Mouse (Mus musculus) midbrain, postnatal 0 days (tissue): ENCODE data around the gene Dcaf15. TPM values are rescaled to one million over a fixed set of nuclear protein-coding genes. Genes with fewer than 3 reads are reported as not detected.

Experiments used
- ATAC-seq: fragments of 200-750 bp; cut with Nextera tagmentation; 2 replicates; pipeline ENCODE4 v1.8.0; 2017; ENCODE audit warnings: moderate number of reproducible peaks, mild to moderate bottlenecking, moderate TSS enrichment, moderate library complexity; ENCODE audit not compliant: low FRiP score
- DNase-seq: peaks from one replicate; pipeline ENCODE4 v3.0.0-alpha.2; 2015; ENCODE audit warnings: low spot score
- H3K27ac ChIP-seq: fragments of 300-500 bp; sonication (generic); 2 replicates; pipeline ENCODE4 v1.5.1; 2014; ENCODE audit warnings: low read depth, mild to moderate bottlenecking, low read length, mixed read lengths
- H3K27me3 ChIP-seq: fragments of 300-500 bp; sonication (generic); 2 replicates; pipeline ENCODE4 v1.6.1; 2014; ENCODE audit warnings: low read length, control low read depth, mixed read lengths; ENCODE audit not compliant: insufficient read depth
- H3K36me3 ChIP-seq: fragments of 300-500 bp; sonication (generic); 2 replicates; pipeline ENCODE4 v1.6.1; 2014; ENCODE audit warnings: low read length, control low read depth, mixed read lengths; ENCODE audit not compliant: insufficient read depth
- H3K4me1 ChIP-seq: fragments of 300-500 bp; sonication (generic); 2 replicates; pipeline ENCODE4 v1.6.1; 2014; ENCODE audit warnings: mild to moderate bottlenecking, control low read depth, antibody characterized with exemption, low read length, mixed read lengths; ENCODE audit not compliant: insufficient read depth
- H3K4me2 ChIP-seq: fragments of 300-500 bp; sonication (generic); 2 replicates; pipeline ENCODE4 v1.6.1; 2014; ENCODE audit warnings: low read depth, mild to moderate bottlenecking, low read length, mixed read lengths; ENCODE audit not compliant: poor library complexity, severe bottlenecking
- H3K4me3 ChIP-seq: fragments of 300-500 bp; sonication (generic); 2 replicates; pipeline ENCODE4 v1.5.1; 2014; ENCODE audit warnings: low read depth, mild to moderate bottlenecking, low read length, moderate library complexity
- H3K9ac ChIP-seq: fragments of 300-500 bp; sonication (generic); replicated peaks from 2 replicates; pipeline ENCODE4 v1.6.1; 2014; ENCODE audit warnings: mild to moderate bottlenecking, low read length, moderate library complexity, mixed read lengths; ENCODE audit not compliant: poor library complexity, severe bottlenecking
- H3K9me3 ChIP-seq: fragments of 300-500 bp; sonication (generic); 2 replicates; pipeline ENCODE4 v1.6.1; 2016; ENCODE audit warnings: low read length, control low read depth
- CTCF ChIP-seq: IDR thresholded peaks from 2 replicates; pipeline ENCODE4 v1.5.1; 2016; ENCODE audit warnings: antibody characterized with exemption, mild to moderate bottlenecking
- WGBS: fragments of 180-500 bp; shearing (Covaris S2); extraction: QIAGEN DNeasy Blood & Tissue Kit; methylation state at CpG from one replicate; pipeline ENCODE4 v1.1.7; 2014; 5-methylcytosine and 5-hydroxymethylcytosine counted together
- polyA plus RNA-seq: library from polyadenylated mRNA; unstranded; fragments of >200 nt; fragmentation: Nextera tagmentation; extraction: Ambion mirVana; gene quantifications from 2 replicates; pipeline ENCODE4 v1.2.1, GENCODE M21; 2015
- total RNA-seq: library from RNA; depleted of rRNA; stranded (reverse); fragments of >200 nt; gene quantifications from 2 replicates; pipeline ENCODE4 v1.2.3, GENCODE M21; 2014

Gene Dcaf15
- total and polyA plus RNA-seq, 2 experiments from 2014 or later: 21.7 to 67.6 TPM

GRCm38 (mm10) chr8:84105676-84106075 is 1.1 kb upstream of the Dcaf15 start:
- ATAC-seq: no peak
- Histone ChIP-seq H3K4me1 (peaks cover 12% of the 10 kb centered on the region), H3K27ac (peak overlapping the region; percentile 88), H3K9me3 (no peaks in the 10 kb centered on the region), H3K4me2 (no peak overlapping the region), H3K4me3 (no peak overlapping the region), H3K36me3 (peaks cover 10% of the 10 kb centered on the region), H3K9ac (no peak overlapping the region), H3K27me3 (no peaks in the 10 kb centered on the region)
- no peak for TF ChIP-seq CTCF
- WGBS: 84% methylated on average over 2 of the region's 2 CpGs
- DNase-seq: no peak

- Histone ChIP-seq H3K9ac (peak overlapping the region; percentile 79), H3K27ac (peak overlapping the region; percentile 90), H3K4me3 (peak overlapping the region; percentile 60), H3K36me3 (peaks cover 10% of the 10 kb centered on the region), H3K9me3 (no peaks in the 10 kb centered on the region), H3K4me2 (peak overlapping the region; percentile 73), H3K27me3 (no peaks in the 10 kb centered on the region), H3K4me1 (peaks cover 12% of the 10 kb centered on the region)
- DNase-seq (peak; percentile 85), ATAC-seq (peak; percentile 83)
- 0% methylated on average over 18 of the region's 29 CpGs for WGBS
- peak; percentile 60 for TF ChIP-seq CTCF
Observed at GRCm38 (mm10) chr8:84104221-84104620, 347 bp downstream of the Dcaf15 start.

GRCm38 (mm10) chr8:84103601-84104000 is 967 bp downstream of the Dcaf15 start:
- no peak for TF ChIP-seq CTCF
- Histone ChIP-seq H3K4me2 (peak overlapping the region; percentile 73), H3K9me3 (no peaks in the 10 kb centered on the region), H3K27me3 (no peaks in the 10 kb centered on the region), H3K36me3 (peaks cover 15% of the 10 kb centered on the region), H3K9ac (peak overlapping the region; percentile 79), H3K27ac (peak overlapping the region; percentile 90), H3K4me3 (peak overlapping the region; percentile 60), H3K4me1 (peaks cover 12% of the 10 kb centered on the region)
- peak; percentile 40 for DNase-seq
- WGBS: 38% methylated on average over 3 of the region's 3 CpGs
- no peak for ATAC-seq

DNA sequence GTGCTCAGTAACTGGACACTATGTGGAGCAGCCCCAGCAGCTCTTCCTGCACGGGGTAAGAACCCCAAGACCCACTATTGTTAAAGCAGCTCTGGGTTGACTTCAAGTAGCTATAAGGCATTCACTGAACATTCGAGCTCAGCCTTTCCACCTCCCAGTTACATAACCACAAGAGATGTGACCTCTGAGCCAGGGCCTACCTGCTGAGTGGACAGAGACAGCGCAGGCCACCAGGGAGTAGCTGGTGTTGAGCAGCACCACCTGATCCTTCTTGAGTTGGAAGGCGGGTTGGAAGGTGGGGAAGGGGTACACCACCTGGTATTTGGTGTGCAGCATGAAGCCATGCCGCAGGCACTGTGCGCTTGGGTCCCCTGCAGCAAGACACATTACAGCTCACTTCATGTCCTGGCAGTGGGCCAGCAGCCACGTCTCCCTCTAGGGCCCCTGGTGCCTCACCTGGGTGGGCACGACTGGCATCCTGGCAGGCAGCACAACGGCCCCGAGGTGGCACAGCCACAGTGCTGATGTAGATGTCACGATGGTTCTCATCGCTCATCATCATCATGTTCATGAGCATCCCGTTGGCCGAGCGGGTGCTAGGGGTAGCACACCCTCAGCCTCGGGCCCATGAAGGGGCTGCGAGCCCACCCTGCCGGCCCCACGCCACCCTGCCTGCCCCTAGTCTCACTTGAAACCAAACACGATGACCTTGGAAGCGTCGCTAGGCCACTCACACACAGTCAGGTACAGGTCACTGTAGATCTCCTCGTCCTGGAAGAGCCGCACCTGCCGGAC is 2.9 kb downstream of the Dcaf15 start:
- H3K27me3 ChIP-seq: no peaks in the 10 kb centered on the region
- H3K36me3 ChIP-seq: peaks cover 33% of the 10 kb centered on the region
- no peaks in the 10 kb centered on the region for H3K9me3 ChIP-seq
- H3K9ac ChIP-seq: no peak overlapping the region
- no peak overlapping the region for H3K4me3 ChIP-seq
- peaks cover 12% of the 10 kb centered on the region for H3K4me1 ChIP-seq
- DNase-seq (no peak), ATAC-seq (no peak)
- WGBS: 91% methylated on average over 25 of the region's 25 CpGs
- no peak for TF ChIP-seq CTCF
- no peak overlapping the region for H3K4me2 ChIP-seq
- H3K27ac ChIP-seq: no peak overlapping the region

DNA sequence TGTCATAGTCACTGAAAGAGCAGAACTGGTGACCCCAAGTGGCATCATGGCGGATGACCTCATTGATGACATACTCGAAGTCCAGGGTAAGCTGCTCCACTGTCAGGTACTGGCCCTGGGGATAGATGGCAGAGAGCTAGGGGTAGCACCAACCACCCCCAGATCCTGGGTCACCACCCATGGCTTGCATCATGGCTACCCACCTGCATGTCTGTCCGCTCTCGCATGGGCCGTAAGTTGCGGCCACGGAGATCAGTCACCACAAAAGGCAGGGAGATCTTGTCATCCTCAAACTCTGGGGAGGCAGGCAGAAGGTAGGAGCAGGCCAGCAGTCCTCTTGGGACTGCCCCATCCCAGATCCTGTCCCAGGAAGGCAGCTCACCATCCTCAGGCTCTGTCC is 6.2 kb downstream of the Dcaf15 start:
- Histone ChIP-seq H3K4me2 (no peak overlapping the region), H3K27ac (no peak overlapping the region), H3K4me3 (no peak overlapping the region), H3K4me1 (peaks cover 8% of the 10 kb centered on the region), H3K9me3 (no peaks in the 10 kb centered on the region), H3K36me3 (peaks cover 60% of the 10 kb centered on the region), H3K27me3 (no peaks in the 10 kb centered on the region), H3K9ac (no peak overlapping the region)
- WGBS: 95% methylated on average over 7 of the region's 7 CpGs
- no peak for TF ChIP-seq CTCF
- ATAC-seq (no peak), DNase-seq (no peak)

DNA sequence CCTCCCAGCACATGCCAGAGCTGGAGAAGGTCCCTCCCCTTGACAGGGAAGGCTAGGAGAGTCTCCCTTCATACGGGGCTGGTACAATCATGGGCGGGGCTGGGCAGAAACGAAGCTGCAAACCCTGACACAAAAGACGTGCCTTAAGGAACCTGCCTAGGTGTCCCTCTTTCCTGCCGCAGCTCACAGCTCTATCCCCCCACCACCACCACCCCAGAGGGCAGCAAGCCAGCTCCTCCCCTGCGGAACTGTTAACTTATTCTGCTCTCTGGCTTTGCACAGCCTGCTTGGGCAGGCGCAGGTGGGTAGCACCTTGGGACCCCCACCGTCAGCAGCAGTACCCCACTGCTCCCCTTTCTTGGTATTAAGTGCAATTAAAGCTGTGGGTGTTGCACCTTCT is 8.5 kb downstream of the Dcaf15 start:
- no peak overlapping the region for H3K4me2 ChIP-seq
- 69% methylated on average over 8 of the region's 8 CpGs for WGBS
- H3K4me1 ChIP-seq: no peaks in the 10 kb centered on the region
- no peak overlapping the region for H3K27ac ChIP-seq
- peaks cover 69% of the 10 kb centered on the region for H3K36me3 ChIP-seq
- H3K9me3 ChIP-seq: no peaks in the 10 kb centered on the region
- DNase-seq: no peak
- H3K27me3 ChIP-seq: no peaks in the 10 kb centered on the region
- TF ChIP-seq CTCF: no peak
- 0 out of 2 replicates have a peak, but pooled peaks have one; percentile 3 for ATAC-seq
- H3K9ac ChIP-seq: no peak overlapping the region
- H3K4me3 ChIP-seq: no peak overlapping the region
